Mouse (Mus musculus): ENCODE measurements around the gene Slc37a3.

- TF ChIP-seq CTCF (IDR thresholded peaks at IDR 0.05; ENCODE audit: low read depth, low read length) (no peak), POLR2A (IDR thresholded peaks at IDR 0.05; ENCODE audit: extremely low read depth, insufficient read depth, low read length) (no peak)
Observed at GRCm38 (mm10) chr6:39372042-39372441, 5.4 kb downstream of the Slc37a3 start.

All from liver, adult 2 months (tissue).